Mouse (Mus musculus) embryo, embryonic 11.5 days (tissue): Measurements from ENCODE around the gene Lhfpl3.

Experiments used
- DNase-seq: peaks from one replicate; pipeline ENCODE4 v3.0.0-alpha.2; 2012; ENCODE audit warnings: low read depth, low spot score

The Lhfpl3 gene

GRCm38 (mm10) chr5:22926171-22926570, 180.3 kb downstream of the Lhfpl3 start:
- DNase-seq, result no peak

- DNase-seq, result no peak
Measured at GRCm38 (mm10) chr5:22928746-22929145, 182.9 kb downstream of the Lhfpl3 start.

GRCm38 (mm10) chr5:22943306-22943705, 197.4 kb downstream of the Lhfpl3 start:
- peak; percentile 24 for DNase-seq

GRCm38 (mm10) chr5:22963300-22963699, 217.4 kb downstream of the Lhfpl3 start:
- DNase-seq, result no peak

GRCm38 (mm10) chr5:22986771-22987170, 240.9 kb downstream of the Lhfpl3 start:
- no peak for DNase-seq

- DNase-seq, result no peak
Measured at GRCm38 (mm10) chr5:22999811-23000210, 254.0 kb downstream of the Lhfpl3 start.

- no peak for DNase-seq
Measured at GRCm38 (mm10) chr5:23003123-23003797, 257.4 kb downstream of the Lhfpl3 start.

GRCm38 (mm10) chr5:23006207-23006606, 260.3 kb downstream of the Lhfpl3 start:
- no peak for DNase-seq

- DNase-seq, result no peak
Measured at GRCm38 (mm10) chr5:23010460-23010859, 264.6 kb downstream of the Lhfpl3 start.

- DNase-seq, result no peak
Measured at GRCm38 (mm10) chr5:23013997-23014396, 268.1 kb downstream of the Lhfpl3 start.

- no peak for DNase-seq
Measured at GRCm38 (mm10) chr5:23015587-23016335, 269.9 kb downstream of the Lhfpl3 start.

- DNase-seq, result no peak
Measured at GRCm38 (mm10) chr5:23034944-23035726, 289.3 kb downstream of the Lhfpl3 start.

GRCm38 (mm10) chr5:23035727-23036029, 289.8 kb downstream of the Lhfpl3 start:
- no peak for DNase-seq

GRCm38 (mm10) chr5:23040429-23040828, 294.6 kb downstream of the Lhfpl3 start:
- DNase-seq, result no peak

GRCm38 (mm10) chr5:23042862-23043261, 297.0 kb downstream of the Lhfpl3 start:
- no peak for DNase-seq

- no peak for DNase-seq
Measured at GRCm38 (mm10) chr5:23049083-23049663, 303.3 kb downstream of the Lhfpl3 start.

GRCm38 (mm10) chr5:23051458-23051857, 305.6 kb downstream of the Lhfpl3 start:
- no peak for DNase-seq

- no peak for DNase-seq
Measured at GRCm38 (mm10) chr5:23094894-23095293, 349.0 kb downstream of the Lhfpl3 start.

- DNase-seq, result no peak
Measured at GRCm38 (mm10) chr5:23106536-23106935, 360.7 kb downstream of the Lhfpl3 start.

- no peak for DNase-seq
Measured at GRCm38 (mm10) chr5:23111307-23111706, 365.4 kb downstream of the Lhfpl3 start.

GRCm38 (mm10) chr5:23114249-23114648, 368.4 kb downstream of the Lhfpl3 start:
- no peak for DNase-seq

GRCm38 (mm10) chr5:23126851-23127250, 381.0 kb downstream of the Lhfpl3 start:
- no peak for DNase-seq
